Mouse (Mus musculus) brain, embryonic 14.5 days (tissue): Measurements from ENCODE around the gene Cacng2. TPM values are rescaled to one million over a fixed set of nuclear protein-coding genes. Genes with fewer than 3 reads are reported as not detected.
"Not testable (repeated sequence)": the region's sequence is repeated elsewhere in the genome, so short reads cannot be mapped to it uniquely, and the experiment has no call there.

Experiments used
- DNase-seq: peaks from one replicate; pipeline ENCODE4 v3.0.0-alpha.2; 2011; ENCODE audit warnings: low read depth
- CTCF ChIP-seq: fragments of 200-500 bp; IDR thresholded peaks from 2 replicates; pipeline ENCODE4 v1.5.1; 2012; ENCODE audit warnings: inconsistent platforms, mild to moderate bottlenecking, moderate library complexity, borderline replicate concordance; ENCODE audit not compliant: insufficient read depth, insufficient read length; ENCODE audit errors: extremely low read depth
- POLR2A ChIP-seq: fragments of 200-500 bp; IDR thresholded peaks from 2 replicates; pipeline ENCODE4 v1.6.1; 2012; ENCODE audit warnings: mild to moderate bottlenecking, inconsistent platforms, borderline replicate concordance; ENCODE audit not compliant: poor library complexity, insufficient read depth, insufficient read length, severe bottlenecking; ENCODE audit errors: extremely low read depth
- polyA plus RNA-seq: library from polyadenylated mRNA; depleted of rRNA; stranded (reverse); fragments of >200 nt; gene quantifications from 2 replicates; pipeline ENCODE4 v1.2.3, GENCODE M21; 2012

The Cacng2 gene
- polyA plus RNA-seq, 1 experiment: 17.5 TPM

DNA sequence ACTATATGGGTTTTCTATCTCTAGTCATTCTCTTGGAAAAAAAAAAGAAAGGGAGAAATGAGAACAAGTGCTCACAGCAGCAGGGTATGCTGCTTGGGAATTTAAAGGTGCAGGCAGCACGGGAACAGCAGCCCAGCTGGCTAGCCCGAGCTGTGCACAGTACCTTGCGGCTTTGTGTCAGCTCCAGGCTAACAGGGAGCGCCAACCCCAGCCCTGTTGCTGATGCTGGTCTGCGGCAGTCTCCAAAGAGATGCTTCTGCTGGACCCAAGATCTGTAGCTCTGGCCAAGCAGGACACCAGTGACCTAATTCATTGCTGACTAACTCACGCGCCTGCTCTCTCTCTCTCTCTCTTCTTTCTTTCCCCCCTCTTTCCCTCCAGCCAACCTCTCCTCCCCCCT is 74.5 kb downstream of the Cacng2 start:
- no peak for DNase-seq
- TF ChIP-seq CTCF (no peak), POLR2A (no peak)

DNA sequence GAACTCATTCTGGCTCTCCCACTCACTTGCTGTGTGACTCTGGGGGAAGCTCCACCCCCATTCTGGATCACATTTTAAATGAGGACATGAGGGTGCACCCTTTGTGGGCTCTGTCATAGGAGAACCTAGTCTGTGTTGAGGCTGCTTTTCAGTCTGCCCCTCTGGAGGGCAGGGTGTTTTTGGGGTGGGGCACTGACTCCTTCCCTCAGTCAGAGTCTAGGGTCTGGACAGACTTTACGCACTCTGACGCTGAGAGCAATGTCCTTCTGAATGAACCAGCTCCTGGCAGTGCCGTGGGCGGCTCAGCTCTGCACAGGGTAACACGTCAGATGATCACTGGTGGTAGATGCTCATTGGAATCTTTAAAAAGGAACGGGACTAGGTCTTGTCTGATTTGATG is 75.0 kb downstream of the Cacng2 start:
- no peak for TF ChIP-seq CTCF
- TF ChIP-seq POLR2A: no peak
- DNase-seq: no peak

DNA sequence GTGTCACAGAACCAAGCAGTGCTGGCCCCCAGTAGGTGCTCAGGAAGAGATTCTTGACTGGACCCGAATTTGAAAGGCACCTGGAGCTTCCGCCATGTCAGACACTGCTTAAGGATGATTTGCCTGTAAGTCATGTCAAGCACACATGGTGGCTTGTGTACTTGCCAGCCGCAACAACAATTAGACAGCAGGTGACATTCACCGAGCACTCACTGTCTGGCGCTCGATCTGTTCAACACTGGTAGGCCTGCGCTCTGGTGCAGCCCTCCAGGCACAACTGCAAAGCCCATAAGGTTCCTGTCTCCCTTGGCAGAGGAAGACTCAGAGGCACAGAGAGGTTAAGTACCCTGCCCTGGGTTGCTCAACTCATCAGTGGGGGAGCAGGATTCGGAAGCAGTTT is 77.1 kb downstream of the Cacng2 start:
- peak; percentile 35 for DNase-seq

DNA sequence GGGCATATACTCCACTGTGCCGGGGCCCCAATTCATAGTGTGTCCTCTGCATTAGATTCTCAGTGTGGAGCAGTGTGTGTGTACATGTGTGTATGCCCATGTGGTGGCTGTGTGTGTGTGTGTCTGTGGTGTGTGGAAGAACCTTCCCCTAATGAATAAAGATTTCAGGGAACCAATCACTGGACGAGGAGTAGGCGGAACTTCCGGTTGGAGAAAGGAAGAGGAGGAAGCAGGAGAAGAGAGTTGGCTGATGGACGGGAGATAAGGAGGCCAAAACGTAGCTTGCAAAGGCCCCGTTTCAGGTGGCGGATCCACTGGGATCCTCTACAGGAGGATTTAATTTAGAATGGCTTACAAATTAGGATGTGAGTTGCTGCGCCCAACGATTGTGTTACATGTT is 82.2 kb downstream of the Cacng2 start:
- DNase-seq: no peak
- TF ChIP-seq CTCF: no peak
- TF ChIP-seq POLR2A: no peak

More for the DNA sequence above, 77.1 kb downstream of the Cacng2 start:
- no peak for TF ChIP-seq CTCF
- TF ChIP-seq POLR2A: no peak

DNA sequence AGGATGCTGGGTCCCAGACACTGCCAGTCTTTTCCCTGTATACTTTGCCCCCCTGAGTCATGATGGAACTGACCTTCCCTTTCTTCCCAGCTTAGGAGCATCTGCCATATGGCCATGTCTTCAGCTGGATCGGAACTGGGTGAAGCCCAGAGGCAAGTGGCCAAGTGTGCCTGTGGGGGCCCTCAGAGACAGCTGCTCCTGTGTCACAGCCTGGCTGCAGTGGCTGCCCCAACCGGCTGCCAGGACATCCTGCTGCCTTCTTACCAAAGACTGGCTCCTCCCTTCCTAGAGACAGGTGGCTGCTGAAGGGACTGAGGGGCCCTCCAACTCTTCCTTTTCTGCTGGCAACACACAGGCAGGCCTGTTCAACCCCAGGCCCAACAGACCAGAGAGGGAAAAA is 83.2 kb downstream of the Cacng2 start:
- no peak for TF ChIP-seq POLR2A
- TF ChIP-seq CTCF: no peak
- peak; percentile 15 for DNase-seq

DNA sequence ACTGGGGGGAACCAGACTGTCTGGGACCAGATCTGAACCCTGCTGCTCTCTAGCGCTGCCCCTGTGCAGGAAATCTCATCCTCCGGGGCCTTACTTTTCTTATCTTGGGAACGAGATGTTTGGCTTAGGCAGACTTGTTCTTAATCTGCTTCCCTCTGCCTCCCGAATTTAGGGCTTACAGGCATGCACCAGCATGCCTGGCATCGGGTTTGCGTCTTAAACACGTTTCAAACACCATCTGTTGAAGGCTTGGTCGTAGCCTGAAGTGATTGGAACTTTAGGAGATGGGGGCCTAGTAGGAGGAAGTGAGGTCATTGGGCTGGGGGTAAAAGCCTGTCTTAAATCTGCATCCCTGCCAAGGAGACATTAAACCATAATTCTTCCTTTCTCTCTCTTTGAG is 89.9 kb downstream of the Cacng2 start:
- TF ChIP-seq POLR2A: no peak
- no peak for TF ChIP-seq CTCF
- DNase-seq: no peak

DNA sequence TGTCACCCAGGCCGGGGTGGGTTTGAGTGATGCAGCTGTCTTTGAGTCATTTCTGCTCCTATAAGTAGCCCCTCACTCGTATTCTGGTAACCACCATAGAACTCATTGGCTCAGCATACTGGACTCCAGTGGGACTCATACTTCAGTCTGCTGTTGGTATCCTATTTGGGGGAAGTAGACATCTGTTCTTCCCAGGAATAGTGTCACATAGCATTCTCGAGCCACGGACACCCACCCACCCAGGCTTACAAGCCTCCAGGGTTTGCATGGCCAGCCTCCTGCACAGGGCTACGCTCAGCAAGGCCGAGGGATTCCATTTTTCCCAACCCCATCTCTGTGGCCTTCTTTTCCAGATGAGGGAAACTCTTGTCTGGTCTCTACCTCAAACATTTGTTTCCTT is 93.3 kb downstream of the Cacng2 start:
- no peak for DNase-seq
- TF ChIP-seq POLR2A (no peak), CTCF (no peak)

DNA sequence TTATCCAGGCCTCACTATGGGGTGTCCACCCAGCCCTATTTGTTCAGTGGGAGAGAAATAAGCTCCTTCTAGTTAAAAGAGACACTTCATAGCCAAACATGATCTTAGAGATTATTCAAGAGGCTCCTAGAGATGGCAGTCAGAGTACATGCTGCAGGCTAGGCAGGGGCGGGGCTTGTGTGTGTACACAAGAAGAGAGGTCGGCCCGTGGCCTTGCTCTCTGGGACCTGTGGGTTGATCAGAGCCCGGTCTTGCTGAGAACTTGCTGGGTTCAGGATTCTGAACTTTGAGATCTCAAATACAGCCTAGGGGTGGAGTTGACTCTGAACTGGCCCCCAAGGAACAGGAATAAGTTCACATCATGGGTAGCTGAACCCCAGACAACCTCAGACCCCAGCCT is 95.6 kb downstream of the Cacng2 start:
- no peak for DNase-seq
- no peak for TF ChIP-seq CTCF
- no peak for TF ChIP-seq POLR2A

DNA sequence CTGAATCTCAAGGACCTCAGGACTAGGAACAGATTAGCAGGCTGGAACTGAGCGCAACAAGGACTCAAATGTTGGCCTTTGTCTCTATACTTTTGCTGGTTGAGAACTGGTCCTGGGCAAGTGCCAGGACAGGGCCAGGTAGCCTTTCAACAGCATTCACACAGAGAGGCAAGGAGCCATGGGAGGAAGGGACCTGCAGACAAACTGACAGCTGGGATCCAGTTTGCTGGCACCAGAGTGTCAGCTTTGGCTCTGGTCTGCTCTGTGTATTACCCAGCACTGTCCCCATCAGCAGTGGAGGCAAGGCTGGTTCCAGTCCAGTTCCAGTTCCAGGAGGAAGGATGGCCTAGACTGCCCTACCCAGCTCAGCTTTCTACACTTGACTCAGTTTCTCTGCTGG is 105.8 kb downstream of the Cacng2 start:
- no peak for TF ChIP-seq CTCF
- TF ChIP-seq POLR2A: no peak

DNA sequence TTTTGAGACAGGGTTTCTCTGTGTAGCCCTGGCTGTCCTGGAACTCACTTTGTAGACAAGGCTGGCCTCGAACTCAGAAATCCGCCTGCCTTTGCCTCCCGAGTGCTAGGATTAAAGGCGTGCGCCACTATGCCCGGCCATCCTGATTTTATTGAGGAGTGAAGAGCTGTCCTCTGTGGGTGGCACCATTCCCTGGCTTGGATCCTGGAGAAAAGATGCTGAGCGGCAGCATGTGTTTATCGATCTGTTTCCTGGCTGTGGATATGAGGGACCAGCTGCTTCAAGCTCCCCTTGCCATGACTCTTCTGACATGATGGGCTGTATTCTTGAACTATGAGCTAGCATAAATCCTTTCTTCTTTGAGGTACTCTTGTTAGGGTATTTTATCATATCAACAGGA is 111.6 kb downstream of the Cacng2 start:
- not testable (repeated sequence) for DNase-seq

More for the DNA sequence above, 105.8 kb downstream of the Cacng2 start:
- DNase-seq: no peak

DNA sequence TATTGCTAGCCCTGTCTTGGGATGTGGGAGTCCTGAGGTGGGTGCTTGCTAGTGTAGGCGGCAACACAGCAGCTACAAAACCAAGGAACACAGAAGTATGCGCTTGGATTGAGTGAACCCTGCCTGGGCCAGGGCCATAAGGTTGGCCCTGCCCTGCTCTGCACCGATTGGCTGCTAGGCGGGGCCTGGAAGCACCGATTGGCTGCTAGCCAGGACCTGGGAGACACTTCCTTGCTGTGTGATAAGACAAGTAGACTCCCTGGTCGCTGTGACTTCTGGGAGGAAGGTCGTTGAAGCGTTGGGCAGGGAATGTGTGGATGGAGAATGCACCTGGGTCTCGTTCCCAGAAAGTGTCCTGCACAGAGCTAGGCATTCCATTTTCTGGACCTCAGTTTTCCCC is 115.9 kb downstream of the Cacng2 start:
- TF ChIP-seq CTCF: no peak
- TF ChIP-seq POLR2A: no peak
- peak; percentile 49 for DNase-seq

DNA sequence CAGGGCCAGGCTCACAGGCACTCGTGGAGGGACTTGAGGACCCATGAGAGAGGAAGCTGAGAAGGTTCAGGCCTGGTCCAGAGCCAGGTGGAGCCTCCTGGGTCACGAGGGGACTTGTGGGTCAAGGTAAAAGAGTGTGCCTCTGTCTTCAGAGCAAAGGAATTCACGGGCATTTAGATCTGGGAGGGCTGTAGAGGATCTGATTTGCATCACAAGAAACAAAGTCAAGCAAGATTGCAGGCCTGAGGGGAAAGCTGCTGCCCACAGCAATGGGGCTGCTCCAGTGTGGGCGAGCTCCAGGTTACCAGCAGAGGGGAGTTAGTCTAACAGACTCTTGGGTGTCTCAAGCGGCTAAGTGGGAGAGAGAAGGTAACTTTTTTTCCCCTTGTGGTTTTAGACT is 118.4 kb downstream of the Cacng2 start:
- TF ChIP-seq CTCF (no peak), POLR2A (no peak)
- no peak for DNase-seq

DNA sequence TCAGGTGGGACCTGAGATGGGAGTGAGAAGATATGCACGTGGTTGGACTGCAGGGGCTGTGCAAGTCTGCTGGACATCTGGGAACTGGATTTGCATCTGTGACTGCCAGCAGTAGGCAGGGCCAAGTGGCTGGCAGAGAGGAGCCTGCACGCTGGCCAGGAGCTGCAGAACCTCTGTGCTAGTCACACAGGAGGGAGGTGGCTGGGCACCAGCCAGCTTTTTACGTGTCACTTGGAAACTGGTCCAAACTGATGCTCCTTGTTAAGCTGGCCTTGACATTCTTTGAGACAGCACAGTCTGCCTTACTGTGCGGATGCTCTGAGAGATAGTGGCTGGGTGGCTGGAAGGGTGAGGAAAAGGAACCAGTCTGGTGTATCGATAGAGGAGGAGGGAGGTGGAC is 131.3 kb downstream of the Cacng2 start:
- TF ChIP-seq CTCF: no peak
- peak; percentile 15 for DNase-seq

DNA sequence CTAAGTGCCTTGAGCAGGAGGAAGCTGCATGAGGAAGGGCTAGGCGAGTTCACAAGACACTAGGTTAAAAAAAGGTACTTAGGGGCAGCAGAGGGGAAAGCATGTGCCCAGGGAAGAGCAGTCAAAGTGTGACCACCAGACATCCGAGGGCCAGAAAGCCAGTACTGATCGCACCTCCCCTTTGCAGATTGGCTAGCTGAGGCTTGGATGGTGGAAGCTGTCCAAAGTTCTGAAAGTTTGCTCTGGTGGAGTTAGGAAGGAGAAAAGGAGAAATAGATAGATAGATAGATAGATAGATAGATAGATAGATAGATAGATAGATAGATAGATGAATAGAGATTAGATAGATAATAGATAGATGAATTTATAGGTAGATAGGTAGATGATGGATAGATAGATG is 136.4 kb downstream of the Cacng2 start:
- TF ChIP-seq CTCF (no peak), POLR2A (no peak)
- no peak for DNase-seq
